Mouse (Mus musculus): ENCODE data around the gene Itga6. TPM values are rescaled to one million over a fixed set of nuclear protein-coding genes. Genes with fewer than 3 reads are reported as not detected.

The Itga6 gene
- total and polyA plus RNA-seq, 2 experiments from 2014 or later, result 33.8 to 69.2 TPM

DNA sequence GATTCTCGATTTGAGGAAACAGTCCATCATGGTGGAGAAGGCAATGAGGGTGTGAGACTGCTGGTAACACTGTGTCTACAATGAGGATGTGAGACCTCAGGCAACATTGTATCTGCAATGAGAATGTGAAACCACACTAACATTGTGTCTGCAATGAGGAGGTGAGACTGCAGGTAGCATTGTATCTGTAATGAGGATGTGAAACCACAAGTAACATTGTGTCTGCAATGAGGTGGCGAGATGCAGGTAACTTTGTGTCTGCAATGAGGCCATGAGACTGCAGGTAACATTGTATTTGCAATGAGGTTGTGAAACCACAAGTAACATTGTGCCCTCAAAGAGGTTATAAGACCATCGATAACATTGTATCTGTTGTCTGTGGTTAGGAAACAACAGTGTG, 44.1 kb upstream of the Itga6 start:
- ATAC-seq (ENCODE audit: insufficient read depth, low read depth), result no peak
- WGBS, result 94% methylated on average over 3 of the region's 3 CpGs

GRCm38 (mm10) chr2:71704309-71704708, 41.1 kb upstream of the Itga6 start:
- no peak overlapping the region for H3K4me3 ChIP-seq (ENCODE audit: low read depth, low read length)
- DNase-seq (ENCODE audit: low spot score), result no peak
- H3K36me3 ChIP-seq (replicated peaks; ENCODE audit: control insufficient read depth, insufficient read depth, low read length), result no peaks in the 10 kb centered on the region
- ATAC-seq (ENCODE audit: insufficient read depth, low read depth), result no peak
- no peaks in the 10 kb centered on the region for H3K27me3 ChIP-seq (ENCODE audit: control insufficient read depth, insufficient read depth, low read length)
- WGBS, result 78% methylated on average over 5 of the region's 5 CpGs
- H3K4me1 ChIP-seq (ENCODE audit: control insufficient read depth, insufficient read depth), result no peaks in the 10 kb centered on the region
- H3K9me3 ChIP-seq (replicated peaks; ENCODE audit: control insufficient read depth, low read length), result no peaks in the 10 kb centered on the region
- TF ChIP-seq EP300 (IDR thresholded peaks at IDR 0.05; ENCODE audit: low read depth), result no peak
- TF ChIP-seq CTCF (IDR thresholded peaks at IDR 0.05; ENCODE audit: low read depth), result no peak
- no peak overlapping the region for H3K9ac ChIP-seq (replicated peaks; ENCODE audit: low read depth, low read length)
- no peak overlapping the region for H3K4me2 ChIP-seq (ENCODE audit: low read depth, low read length)
- H3K27ac ChIP-seq (ENCODE audit: low read depth), result no peak overlapping the region

More for the DNA sequence above, 44.1 kb upstream of the Itga6 start:
- H3K9me3 ChIP-seq (replicated peaks; ENCODE audit: control insufficient read depth, low read length), result no peaks in the 10 kb centered on the region
- no peak overlapping the region for H3K4me3 ChIP-seq (ENCODE audit: low read depth, low read length)
- peaks cover 9% of the 10 kb centered on the region for H3K4me1 ChIP-seq (ENCODE audit: control insufficient read depth, insufficient read depth)
- DNase-seq (ENCODE audit: low spot score), result no peak
- H3K27ac ChIP-seq (ENCODE audit: low read depth), result no peak overlapping the region
- no peak overlapping the region for H3K9ac ChIP-seq (replicated peaks; ENCODE audit: low read depth, low read length)
- H3K36me3 ChIP-seq (replicated peaks; ENCODE audit: control insufficient read depth, insufficient read depth, low read length), result no peaks in the 10 kb centered on the region
- H3K4me2 ChIP-seq (ENCODE audit: low read depth, low read length), result no peak overlapping the region
- no peak for TF ChIP-seq EP300 (IDR thresholded peaks at IDR 0.05; ENCODE audit: low read depth)
- TF ChIP-seq CTCF (IDR thresholded peaks at IDR 0.05; ENCODE audit: low read depth), result no peak
- H3K27me3 ChIP-seq (ENCODE audit: control insufficient read depth, insufficient read depth, low read length), result no peaks in the 10 kb centered on the region

GRCm38 (mm10) chr2:71708886-71709285, 36.5 kb upstream of the Itga6 start:
- 57% methylated on average over 5 of the region's 5 CpGs for WGBS
- no peak for DNase-seq (ENCODE audit: low spot score)
- Histone ChIP-seq H3K4me3 (ENCODE audit: low read depth, low read length) (no peak overlapping the region), H3K4me2 (ENCODE audit: low read depth, low read length) (no peak overlapping the region), H3K27me3 (ENCODE audit: control insufficient read depth, insufficient read depth, low read length) (no peaks in the 10 kb centered on the region), H3K9me3 (replicated peaks; ENCODE audit: control insufficient read depth, low read length) (no peaks in the 10 kb centered on the region), H3K4me1 (ENCODE audit: control insufficient read depth, insufficient read depth) (no peaks in the 10 kb centered on the region), H3K36me3 (replicated peaks; ENCODE audit: control insufficient read depth, insufficient read depth, low read length) (no peaks in the 10 kb centered on the region), H3K9ac (replicated peaks; ENCODE audit: low read depth, low read length) (no peak overlapping the region), H3K27ac (ENCODE audit: low read depth) (no peak overlapping the region)
- no peak for ATAC-seq (ENCODE audit: insufficient read depth, low read depth)
- TF ChIP-seq EP300 (IDR thresholded peaks at IDR 0.05; ENCODE audit: low read depth) (no peak), CTCF (IDR thresholded peaks at IDR 0.05; ENCODE audit: low read depth) (no peak)

GRCm38 (mm10) chr2:71711640-71712039, 33.8 kb upstream of the Itga6 start:
- Histone ChIP-seq H3K4me2 (ENCODE audit: low read depth, low read length) (no peak overlapping the region), H3K4me1 (ENCODE audit: control insufficient read depth, insufficient read depth) (no peaks in the 10 kb centered on the region), H3K27me3 (ENCODE audit: control insufficient read depth, insufficient read depth, low read length) (no peaks in the 10 kb centered on the region), H3K4me3 (ENCODE audit: low read depth, low read length) (no peak overlapping the region), H3K36me3 (replicated peaks; ENCODE audit: control insufficient read depth, insufficient read depth, low read length) (no peaks in the 10 kb centered on the region), H3K27ac (ENCODE audit: low read depth) (no peak overlapping the region), H3K9me3 (replicated peaks; ENCODE audit: control insufficient read depth, low read length) (no peaks in the 10 kb centered on the region), H3K9ac (replicated peaks; ENCODE audit: low read depth, low read length) (no peak overlapping the region)
- 30% methylated on average over 2 of the region's 2 CpGs for WGBS
- no peak for ATAC-seq (ENCODE audit: insufficient read depth, low read depth)
- TF ChIP-seq EP300 (IDR thresholded peaks at IDR 0.05; ENCODE audit: low read depth) (no peak), CTCF (IDR thresholded peaks at IDR 0.05; ENCODE audit: low read depth) (no peak)
- DNase-seq (ENCODE audit: low spot score), result no peak

DNA sequence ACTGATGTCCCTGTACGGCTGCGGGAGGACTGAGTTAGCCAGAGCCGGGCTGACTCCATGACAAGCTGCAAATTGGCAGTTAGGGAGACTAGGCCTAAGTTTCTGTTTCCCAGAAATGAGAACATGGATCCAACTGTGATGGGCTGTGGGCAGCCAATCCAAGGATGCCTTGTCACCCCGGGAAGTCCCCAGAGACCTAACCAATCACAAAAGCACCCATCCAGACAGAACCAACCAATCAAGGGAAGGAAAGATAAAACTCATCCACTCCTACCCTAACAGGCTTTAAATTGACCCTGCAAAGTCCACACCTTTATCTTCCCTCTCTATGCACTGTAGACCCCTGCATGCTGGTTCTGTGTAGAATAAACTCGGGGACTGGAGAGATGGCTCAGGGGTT, 31.0 kb upstream of the Itga6 start:
- Histone ChIP-seq H3K9ac (replicated peaks; ENCODE audit: low read depth, low read length) (no peak overlapping the region), H3K27ac (ENCODE audit: low read depth) (no peak overlapping the region), H3K27me3 (ENCODE audit: control insufficient read depth, insufficient read depth, low read length) (no peaks in the 10 kb centered on the region), H3K4me3 (ENCODE audit: low read depth, low read length) (no peak overlapping the region), H3K36me3 (replicated peaks; ENCODE audit: control insufficient read depth, insufficient read depth, low read length) (no peaks in the 10 kb centered on the region), H3K9me3 (replicated peaks; ENCODE audit: control insufficient read depth, low read length) (no peaks in the 10 kb centered on the region), H3K4me1 (ENCODE audit: control insufficient read depth, insufficient read depth) (no peaks in the 10 kb centered on the region), H3K4me2 (ENCODE audit: low read depth, low read length) (no peak overlapping the region)
- DNase-seq (ENCODE audit: low spot score) (no peak), ATAC-seq (ENCODE audit: insufficient read depth, low read depth) (no peak)
- WGBS, result 89% methylated on average over 5 of the region's 5 CpGs
- TF ChIP-seq CTCF (IDR thresholded peaks at IDR 0.05; ENCODE audit: low read depth) (no peak), EP300 (IDR thresholded peaks at IDR 0.05; ENCODE audit: low read depth) (no peak)

GRCm38 (mm10) chr2:71719005-71719386, 26.4 kb upstream of the Itga6 start:
- DNase-seq (ENCODE audit: low spot score), result no peak
- Histone ChIP-seq H3K4me3 (ENCODE audit: low read depth, low read length) (no peak overlapping the region), H3K36me3 (replicated peaks; ENCODE audit: control insufficient read depth, insufficient read depth, low read length) (no peaks in the 10 kb centered on the region), H3K27ac (ENCODE audit: low read depth) (no peak overlapping the region), H3K27me3 (ENCODE audit: control insufficient read depth, insufficient read depth, low read length) (no peaks in the 10 kb centered on the region), H3K4me2 (ENCODE audit: low read depth, low read length) (no peak overlapping the region), H3K9ac (replicated peaks; ENCODE audit: low read depth, low read length) (no peak overlapping the region), H3K4me1 (ENCODE audit: control insufficient read depth, insufficient read depth) (no peaks in the 10 kb centered on the region), H3K9me3 (replicated peaks; ENCODE audit: control insufficient read depth, low read length) (no peaks in the 10 kb centered on the region)
- TF ChIP-seq EP300 (IDR thresholded peaks at IDR 0.05; ENCODE audit: low read depth), result no peak
- no peak for TF ChIP-seq CTCF (IDR thresholded peaks at IDR 0.05; ENCODE audit: low read depth)
- ATAC-seq (ENCODE audit: insufficient read depth, low read depth), result no peak
- 58% methylated on average over 9 of the region's 9 CpGs for whole genome bisulfite sequencing

Measured in heart, postnatal 0 days (tissue).